10 mouse cellular contexts compared by ENCODE assay signal in genomic region chr11:98297778-98298177, GRCm38 (mm10). TPM values are rescaled to one million over a fixed set of nuclear protein-coding genes. Genes with fewer than 3 reads are reported as not detected.
DNase-seq lines count a peak whose midpoint lies in the region; ATAC-seq and TF ChIP-seq lines count a peak whose summit lies in the region.
"Had no signal": no experiment of that assay in that cellular context is flagged by ENCODE, and none has a peak within 500 bp of the region (broad histone marks: within the 10 kb centered on the region; RNA-seq: fewer than 3 reads in every experiment).

No protein-coding gene starts in this region.

- DNase-seq in liver, adult 2 months (ENCODE audit: extremely low read depth, low read depth, low spot score), result peak; percentile 98
- no peak for DNase-seq in liver, embryonic 11.5 days (ENCODE audit: low spot score)
- peak; percentile 80 for DNase-seq in adrenal gland, adult 2 months
- DNase-seq in kidney, adult 9 months, result peak; percentile 84
- no peak for DNase-seq in urinary bladder, adult 18-20 months (ENCODE audit: low spot score in 2 of 2)
- DNase-seq in ovary, postnatal 14 days (ENCODE audit: low spot score), result no peak

- no peaks in the 10 kb centered on the region for H3K9me3 ChIP-seq in forebrain, embryonic 13.5 days (replicated peaks)
- no peaks in the 10 kb centered on the region for H3K9me3 ChIP-seq in forebrain, embryonic 12.5 days
- H3K9me3 ChIP-seq in liver, embryonic 11.5 days (ENCODE audit: control insufficient read depth, low read length), result no peaks in the 10 kb centered on the region
- H3K9me3 ChIP-seq: limb, embryonic 13.5 days had no signal

- H3K79me2 ChIP-seq in liver, adult 2 months (ENCODE audit: control insufficient read depth, insufficient read depth, low read length), result peaks cover 5% of the 10 kb centered on the region; the same call in 1 of the 2 replicates

- no peak overlapping the region for H3K27ac ChIP-seq in forebrain, embryonic 13.5 days
- no peak overlapping the region for H3K27ac ChIP-seq in forebrain, embryonic 12.5 days
- peak overlapping the region; percentile 100 for H3K27ac ChIP-seq in liver, adult 2 months (replicated peaks; ENCODE audit: insufficient read depth, low read depth, low read length)
- no peak overlapping the region for H3K27ac ChIP-seq in liver, embryonic 11.5 days (ENCODE audit: low read depth, low read length)
- H3K27ac ChIP-seq: limb, embryonic 13.5 days had no signal

- H3K4me1 ChIP-seq in forebrain, embryonic 13.5 days, result peaks cover 57% of the 10 kb centered on the region
- H3K4me1 ChIP-seq in forebrain, embryonic 12.5 days, result peaks cover 50% of the 10 kb centered on the region
- peaks cover 33% of the 10 kb centered on the region for H3K4me1 ChIP-seq in liver, adult 2 months (ENCODE audit: control insufficient read depth, insufficient read depth, low read length)
- no peaks in the 10 kb centered on the region for H3K4me1 ChIP-seq in liver, embryonic 11.5 days (replicated peaks; ENCODE audit: control insufficient read depth, insufficient read depth, low read length)

- WGBS in forebrain, embryonic 13.5 days, result 20% methylated on average over 7 of the region's 7 CpGs
- 13% methylated on average over 7 of the region's 7 CpGs for WGBS in forebrain, embryonic 12.5 days
- 7% methylated on average over 7 of the region's 7 CpGs for WGBS in liver, adult 2 months
- WGBS in liver, embryonic 11.5 days, result 16% methylated on average over 7 of the region's 7 CpGs

- 0 out of 2 replicates have a peak overlapping the region, but pooled peaks have one; percentile 34 for H3K9ac ChIP-seq in forebrain, embryonic 13.5 days
- H3K9ac ChIP-seq in forebrain, embryonic 12.5 days, result no peak overlapping the region
- peak overlapping the region; percentile 71 for H3K9ac ChIP-seq in liver, adult 2 months (ENCODE audit: low read depth, low read length)
- no peak overlapping the region for H3K9ac ChIP-seq in liver, embryonic 11.5 days (ENCODE audit: low read depth, low read length)
- H3K9ac ChIP-seq: limb, embryonic 13.5 days had no signal

- no peak for TF ChIP-seq CTCF in liver, adult 2 months (IDR thresholded peaks at IDR 0.05; ENCODE audit: low read depth, low read length)

- no peak overlapping the region for H3K4me3 ChIP-seq in forebrain, embryonic 13.5 days
- no peak overlapping the region for H3K4me3 ChIP-seq in forebrain, embryonic 12.5 days (replicated peaks)
- peak overlapping the region; percentile 39; the same call in 1 of the 2 replicates for H3K4me3 ChIP-seq in liver, adult 2 months (ENCODE audit: insufficient read depth, low read depth, low read length)
- no peak overlapping the region for H3K4me3 ChIP-seq in liver, embryonic 11.5 days (ENCODE audit: low read depth, low read length)
- H3K4me3 ChIP-seq: limb, embryonic 13.5 days; myocyte had no signal

- H3K4me2 ChIP-seq in forebrain, embryonic 13.5 days, result no peak overlapping the region
- no peak overlapping the region for H3K4me2 ChIP-seq in forebrain, embryonic 12.5 days
- H3K4me2 ChIP-seq in liver, embryonic 11.5 days, result no peak overlapping the region
- H3K4me2 ChIP-seq: limb, embryonic 13.5 days had no signal

- no peaks in the 10 kb centered on the region for H3K36me3 ChIP-seq in forebrain, embryonic 13.5 days (ENCODE audit: poor library complexity, severe bottlenecking)
- H3K36me3 ChIP-seq in forebrain, embryonic 12.5 days (replicated peaks), result no peaks in the 10 kb centered on the region
- H3K36me3 ChIP-seq in liver, adult 2 months (ENCODE audit: control insufficient read depth, insufficient read depth, low read length), result no peaks in the 10 kb centered on the region
- no peaks in the 10 kb centered on the region for H3K36me3 ChIP-seq in liver, embryonic 11.5 days (ENCODE audit: control insufficient read depth, insufficient read depth, low read length)
- H3K36me3 ChIP-seq: limb, embryonic 13.5 days had no signal

- ATAC-seq in forebrain, embryonic 13.5 days, result no peak
- ATAC-seq in forebrain, embryonic 12.5 days (ENCODE audit: low FRiP score), result no peak
- no peak; the same call in 1 of the 2 replicates for ATAC-seq in liver, embryonic 11.5 days (replicated peaks; ENCODE audit: low FRiP score)

- peaks cover 25% of the 10 kb centered on the region for H3K27me3 ChIP-seq in forebrain, embryonic 13.5 days
- H3K27me3 ChIP-seq in forebrain, embryonic 12.5 days, result peaks cover 53% of the 10 kb centered on the region
- H3K27me3 ChIP-seq in liver, adult 2 months (ENCODE audit: control insufficient read depth, insufficient read depth, low read length), result no peaks in the 10 kb centered on the region
- peaks cover 75% of the 10 kb centered on the region for H3K27me3 ChIP-seq in liver, embryonic 11.5 days (replicated peaks; ENCODE audit: control insufficient read depth, insufficient read depth, low read length)

- TF ChIP-seq POLR2A in liver, adult 2 months (IDR thresholded peaks at IDR 0.05; ENCODE audit: extremely low read depth, insufficient read depth, low read length), result no peak

RNA-seq across cellular contexts. Expression of gene Neurod2, which starts 31.7 kb away (rescaled TPM):
- polyA plus RNA-seq in forebrain, embryonic 13.5 days (2015; fragmentation: Nextera tagmentation; extraction: Ambion mirVana), result 45.4 and 72.1 TPM in 2 replicates
- polyA plus RNA-seq in forebrain, embryonic 12.5 days (2016; fragmentation: Nextera tagmentation; extraction: Ambion mirVana), result 19.9 and 20.5 TPM in 2 replicates
- total RNA-seq in liver, adult 2 months (2014; rRNA removed), result not detected in 2 replicates
- not detected in 2 replicates for polyA plus RNA-seq in liver, adult 2 months (2012; rRNA removed)
- 0.10 and 0.18 TPM in 2 replicates for polyA plus RNA-seq in liver, embryonic 11.5 days (2014; fragmentation: Nextera tagmentation; extraction: Ambion mirVana)
- not detected for total RNA-seq in adrenal gland, adult 2 months (2021)
- polyA plus RNA-seq in adrenal gland, adult 2 months (2012; rRNA removed), result not detected in 2 replicates
- polyA plus RNA-seq: limb, embryonic 13.5 days; myocyte had no signal

RNA-seq across cellular contexts. Expression of gene Ppp1r1b, which starts 50.4 kb away (rescaled TPM):
- 14.6 and 20.0 TPM in 2 replicates for polyA plus RNA-seq in forebrain, embryonic 13.5 days (2015; fragmentation: Nextera tagmentation; extraction: Ambion mirVana)
- 3.0 and 3.1 TPM in 2 replicates for polyA plus RNA-seq in forebrain, embryonic 12.5 days (2016; fragmentation: Nextera tagmentation; extraction: Ambion mirVana)
- 0.55 and 0.87 TPM in 2 replicates for total RNA-seq in liver, adult 2 months (2014; rRNA removed)
- 2.8 and 4.3 TPM in 2 replicates for polyA plus RNA-seq in liver, adult 2 months (2012; rRNA removed)
- 0.38 TPM in 1 of 2 replicates, not detected in the other for polyA plus RNA-seq in liver, embryonic 11.5 days (2014; fragmentation: Nextera tagmentation; extraction: Ambion mirVana)
- total RNA-seq in adrenal gland, adult 2 months (2021), result under 1 TPM; 0.17 to 0.55 TPM
- 0.22 and 0.37 TPM in 2 replicates for polyA plus RNA-seq in adrenal gland, adult 2 months (2012; rRNA removed)
- polyA plus RNA-seq: myocyte had no signal

Comparison
In these comparisons a context has a peak if more than half of its experiments do, and no peak if none do; other contexts are left out.
1. H3K9ac ChIP-seq: peak in forebrain, embryonic 13.5 days (single experiment) and liver, adult 2 months (single experiment); none in forebrain, embryonic 12.5 days (single experiment) and liver, embryonic 11.5 days (single experiment).
2. DNase-seq: peak in liver, adult 2 months (single experiment), adrenal gland, adult 2 months (single experiment) and kidney, adult 9 months (single experiment); none in liver, embryonic 11.5 days (single experiment), urinary bladder, adult 18-20 months (0 of 2) and ovary, postnatal 14 days (single experiment).
3. RNA of gene Neurod2, which starts 31.7 kb away (polyA plus RNA-seq): 45.4 to 72.1 TPM in forebrain, embryonic 13.5 days and 19.9 to 20.5 TPM in forebrain, embryonic 12.5 days; 0.10 to 0.18 TPM in liver, embryonic 11.5 days, not detected in liver, adult 2 months and not detected in adrenal gland, adult 2 months; every median in the first group is over 10 times any median in the second.